Mouse (Mus musculus) forelimb bud, embryonic 11.5 days (tissue): ENCODE data around the gene C8g.
A peak's percentile ranks its signal among the peaks of the same experiment; 100 is the strongest.

Experiments used
- DNase-seq: peaks from one replicate; pipeline ENCODE4 v3.0.0-alpha.2; 2012; ENCODE audit warnings: low read depth, low spot score

The C8g gene

DNA sequence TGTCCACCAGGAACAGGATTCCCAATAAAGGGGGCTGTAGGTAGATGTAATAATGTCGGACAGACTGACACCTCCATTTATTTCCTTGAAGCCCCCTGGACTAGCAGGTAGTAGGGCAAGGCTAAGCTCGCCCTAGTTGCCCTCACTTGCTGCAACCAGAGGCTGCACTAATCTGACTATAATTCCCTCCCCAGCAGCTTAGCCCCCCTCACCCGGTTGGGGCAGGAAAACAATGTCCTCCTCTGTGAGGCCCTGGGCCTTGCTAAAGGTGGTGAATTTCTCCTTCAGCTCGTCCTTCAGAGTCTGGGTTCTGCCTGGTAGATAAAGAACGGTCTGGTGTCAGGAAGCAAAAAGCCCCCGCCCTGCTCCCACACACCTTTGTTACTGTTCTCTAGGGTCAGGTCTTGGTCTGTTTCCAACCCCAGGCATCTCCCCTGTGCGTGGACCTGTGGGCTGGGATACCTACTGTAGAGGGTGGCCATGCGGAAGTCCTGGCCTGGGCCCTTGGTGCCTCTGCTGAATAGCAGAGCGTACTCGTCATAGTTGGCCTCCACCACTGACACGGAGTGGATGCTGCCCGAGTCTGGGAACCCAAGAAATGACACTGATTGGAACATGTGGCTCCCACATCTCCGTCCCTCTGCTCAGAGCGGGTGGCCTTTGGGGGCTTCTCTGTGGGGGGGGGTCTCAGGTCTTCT is 33.8 kb downstream of the C8g start:
- DNase-seq, result no peak

DNA sequence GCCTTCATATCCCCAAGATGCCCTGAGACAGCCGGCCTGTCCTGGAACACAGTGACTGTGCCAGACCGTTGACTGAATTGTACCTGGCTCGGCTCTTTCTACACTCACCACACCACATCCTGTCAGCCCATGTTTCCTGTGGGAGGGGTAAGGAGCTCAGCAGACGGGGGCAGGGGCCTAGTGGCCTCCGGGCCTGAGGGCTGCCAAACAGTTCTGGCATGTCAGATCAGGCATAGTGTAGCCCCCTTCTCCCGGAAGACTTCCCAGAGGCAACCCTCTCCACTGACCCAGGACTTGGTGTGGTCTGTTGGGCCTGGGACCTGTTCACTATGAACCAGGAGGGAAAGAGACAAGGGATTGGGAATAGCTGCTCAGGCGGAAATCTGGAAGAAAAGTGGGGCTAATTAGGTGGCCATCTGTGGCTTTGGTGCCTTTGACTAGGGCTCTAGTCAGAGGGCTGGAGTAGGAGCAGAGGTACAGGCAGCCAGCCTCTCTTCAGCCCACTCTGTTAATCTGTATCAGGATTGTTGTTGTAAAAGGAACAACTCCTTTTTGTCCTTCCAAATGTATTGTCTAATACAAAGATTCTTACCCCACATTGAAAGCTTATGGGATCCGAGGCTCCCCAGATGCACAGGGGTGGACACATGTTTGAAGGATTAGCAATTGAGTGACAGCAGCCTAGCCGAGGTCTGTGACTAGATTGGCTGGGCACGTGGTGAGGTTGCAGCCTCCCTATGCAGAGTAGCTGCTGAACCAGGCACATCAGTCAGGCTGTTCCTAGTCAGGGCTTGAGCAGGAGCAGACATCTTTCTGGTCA is 35.5 kb downstream of the C8g start:
- no peak for DNase-seq

DNA sequence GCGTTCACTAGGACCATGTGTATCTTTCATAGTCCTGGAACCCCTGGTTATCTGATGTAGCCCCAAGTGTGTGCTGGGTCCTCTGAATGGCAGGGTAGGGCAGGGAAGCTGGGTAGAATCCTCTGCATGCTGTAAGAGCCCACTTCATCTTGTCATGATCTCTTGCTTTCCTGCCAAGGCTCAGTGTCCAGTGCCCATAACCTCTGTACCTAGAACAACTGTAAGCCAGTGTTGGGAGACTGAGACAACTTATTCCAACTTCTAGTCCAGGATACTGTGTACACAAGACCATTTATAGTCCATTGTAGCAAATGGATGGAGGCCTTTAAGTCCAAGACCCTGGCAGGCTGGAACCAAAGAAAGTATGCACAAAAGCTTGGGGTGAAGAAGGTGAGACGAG is 36.3 kb downstream of the C8g start:
- no peak for DNase-seq

DNA sequence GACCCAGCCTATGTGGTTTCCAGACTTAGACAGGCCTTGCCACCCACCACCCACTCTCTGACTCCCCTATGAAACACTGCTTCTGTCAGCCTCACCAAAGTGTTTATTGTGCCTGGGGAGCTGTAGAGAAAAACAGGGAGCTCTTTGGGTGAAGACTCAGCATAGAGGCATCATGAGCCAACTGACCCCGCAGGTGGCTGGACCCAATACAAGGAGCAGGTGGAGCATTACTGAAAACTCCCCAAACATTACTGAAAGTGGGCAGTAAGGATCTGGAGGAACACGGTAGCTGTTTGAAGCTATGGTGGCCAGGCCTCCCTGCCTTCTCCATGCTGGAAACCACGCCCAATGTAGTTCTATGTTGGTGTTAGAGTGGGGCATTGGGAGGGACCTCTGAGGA is 37.9 kb downstream of the C8g start:
- DNase-seq, result no peak

DNA sequence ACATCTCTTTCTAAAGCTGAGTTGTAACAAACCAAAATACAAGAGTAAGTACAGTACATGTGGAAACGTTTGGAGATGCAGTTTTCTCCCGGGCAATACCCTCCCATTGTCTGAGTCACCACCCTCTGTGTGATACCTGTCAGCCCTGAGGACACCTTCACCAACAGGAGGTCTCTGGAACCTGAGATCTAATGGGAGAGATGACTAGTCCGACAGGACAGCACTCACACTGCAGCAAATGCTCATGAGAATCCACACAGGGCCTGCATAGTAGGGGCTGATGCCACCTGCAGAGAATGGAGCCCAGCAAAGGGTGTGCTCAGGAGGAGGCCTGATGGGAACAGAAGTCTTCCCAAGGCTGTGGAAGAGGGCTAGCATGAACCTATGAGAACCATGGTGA is 40.1 kb downstream of the C8g start:
- DNase-seq, result no peak

DNA sequence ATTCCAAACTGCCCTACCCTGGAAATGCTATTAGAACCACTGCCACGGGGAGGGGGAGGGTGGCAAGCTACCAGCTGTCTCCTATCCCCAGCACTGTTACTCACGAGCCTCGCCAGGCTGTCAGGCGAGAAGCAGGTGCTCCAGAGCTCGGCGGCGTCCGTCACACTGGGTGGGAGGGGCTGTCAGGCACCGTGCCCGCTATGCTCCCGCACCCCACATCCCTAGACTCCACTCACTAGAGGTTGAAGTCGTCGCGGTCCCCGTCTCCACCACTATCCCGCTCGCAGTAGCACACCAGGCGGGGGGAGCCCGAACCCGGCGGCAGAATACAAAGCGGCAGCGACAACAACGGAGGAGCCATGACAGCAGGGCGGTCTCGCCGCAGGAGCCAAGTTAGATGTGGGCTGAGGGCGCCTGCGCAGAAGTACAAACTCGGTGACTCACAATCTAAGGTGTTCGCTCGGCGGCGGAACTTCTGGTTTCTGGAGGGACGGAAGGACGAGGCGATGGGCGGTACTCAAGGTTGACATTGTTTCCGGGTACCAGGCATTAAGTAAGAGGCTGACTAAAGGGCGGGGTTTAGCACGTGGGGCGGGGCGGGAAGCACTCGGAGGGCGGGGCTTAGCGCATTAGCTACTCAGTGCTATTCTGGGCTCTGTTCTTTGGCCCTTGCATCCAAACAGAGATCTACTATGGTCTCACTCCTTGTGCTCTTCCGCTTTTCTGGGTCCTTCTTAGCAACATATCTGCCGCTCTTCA is 40.8 kb downstream of the C8g start, which contains the start of gene Paxx:
Gene Paxx, minus strand, starts transcription at position 544 of the 759 bp plus-strand sequence.
- peak; percentile 91 for DNase-seq

DNA sequence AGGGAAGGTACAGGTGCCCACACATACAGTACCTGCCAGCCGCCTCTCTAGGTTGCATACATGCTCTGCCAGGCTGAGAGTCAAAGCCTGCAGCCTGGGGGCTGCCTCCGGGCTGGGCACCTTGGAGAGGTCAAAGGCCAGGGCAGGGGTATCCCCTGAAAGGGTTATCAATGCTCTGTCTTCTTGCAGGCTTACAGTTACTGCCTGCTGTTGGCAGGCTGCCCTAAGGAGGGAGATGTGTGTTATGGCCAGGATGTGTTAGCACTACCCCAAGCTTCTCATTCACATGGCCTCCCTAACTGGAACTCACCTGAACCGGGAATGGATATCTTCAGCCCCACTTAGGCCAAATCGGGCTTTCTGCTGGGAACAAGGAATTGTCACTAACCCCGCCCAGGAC is 41.4 kb downstream of the C8g start:
- no peak for DNase-seq

DNA sequence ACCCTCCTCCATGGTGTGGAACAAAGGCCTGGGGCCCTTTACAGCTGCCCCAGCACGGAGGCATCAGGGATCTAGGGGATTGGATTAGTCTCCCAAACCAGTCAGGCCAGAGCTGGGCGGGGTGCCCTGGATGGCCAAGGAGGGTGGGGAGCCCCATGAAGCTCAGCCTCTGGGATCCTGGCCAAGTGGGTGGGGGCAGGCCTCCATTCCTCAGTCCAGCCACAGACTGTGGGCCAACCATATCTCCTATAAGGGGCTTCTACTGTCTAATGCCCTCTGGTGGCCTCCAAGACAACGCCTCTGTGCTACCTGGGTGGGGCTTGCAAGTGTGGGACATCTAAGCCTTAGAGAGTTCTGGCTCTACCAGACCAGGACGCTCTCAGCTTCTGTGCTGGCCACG is 42.6 kb downstream of the C8g start:
- no peak for DNase-seq

DNA sequence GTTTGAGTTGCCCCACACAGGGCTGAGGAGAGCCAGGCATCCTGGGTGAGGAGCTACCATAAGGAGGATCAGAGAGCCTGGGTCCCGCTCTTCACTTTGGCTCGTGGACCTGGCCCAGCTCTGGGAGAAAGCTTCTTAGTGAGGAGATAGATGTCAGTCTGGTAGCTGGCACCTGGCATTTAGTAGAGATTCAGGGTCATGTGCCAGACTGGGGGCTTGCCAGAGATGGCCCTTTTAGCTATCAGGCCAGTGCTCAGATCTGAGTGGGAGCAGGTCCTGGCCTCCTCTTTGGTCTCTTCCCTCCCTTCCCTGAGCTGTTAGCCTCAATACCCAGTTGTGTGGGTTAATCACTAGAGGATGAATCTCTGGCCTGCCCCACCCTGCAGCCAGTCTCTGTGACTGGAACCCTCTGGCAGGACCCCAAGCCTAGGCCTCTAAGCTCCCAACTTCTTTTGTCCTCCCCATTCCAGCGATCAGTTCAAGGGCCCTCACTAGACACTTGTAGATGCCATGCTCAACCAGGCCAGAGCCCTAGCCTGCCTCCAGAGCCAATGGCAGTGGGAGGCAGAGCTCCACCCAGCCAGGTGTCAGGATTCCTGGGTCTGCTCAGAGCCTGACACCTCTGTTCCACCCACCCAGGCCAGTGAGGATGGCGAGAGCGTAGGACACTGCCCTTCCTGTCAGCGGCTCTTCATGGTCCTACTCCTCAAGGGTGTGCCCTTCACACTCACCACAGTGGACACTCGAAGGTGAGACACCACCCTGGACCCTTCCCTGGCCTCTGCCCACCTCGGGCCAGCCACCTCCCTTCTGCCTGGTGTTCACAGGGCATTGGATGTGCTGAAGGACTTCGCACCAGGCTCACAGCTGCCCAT is 44.3 kb downstream of the C8g start:
- DNase-seq, result no peak

DNA sequence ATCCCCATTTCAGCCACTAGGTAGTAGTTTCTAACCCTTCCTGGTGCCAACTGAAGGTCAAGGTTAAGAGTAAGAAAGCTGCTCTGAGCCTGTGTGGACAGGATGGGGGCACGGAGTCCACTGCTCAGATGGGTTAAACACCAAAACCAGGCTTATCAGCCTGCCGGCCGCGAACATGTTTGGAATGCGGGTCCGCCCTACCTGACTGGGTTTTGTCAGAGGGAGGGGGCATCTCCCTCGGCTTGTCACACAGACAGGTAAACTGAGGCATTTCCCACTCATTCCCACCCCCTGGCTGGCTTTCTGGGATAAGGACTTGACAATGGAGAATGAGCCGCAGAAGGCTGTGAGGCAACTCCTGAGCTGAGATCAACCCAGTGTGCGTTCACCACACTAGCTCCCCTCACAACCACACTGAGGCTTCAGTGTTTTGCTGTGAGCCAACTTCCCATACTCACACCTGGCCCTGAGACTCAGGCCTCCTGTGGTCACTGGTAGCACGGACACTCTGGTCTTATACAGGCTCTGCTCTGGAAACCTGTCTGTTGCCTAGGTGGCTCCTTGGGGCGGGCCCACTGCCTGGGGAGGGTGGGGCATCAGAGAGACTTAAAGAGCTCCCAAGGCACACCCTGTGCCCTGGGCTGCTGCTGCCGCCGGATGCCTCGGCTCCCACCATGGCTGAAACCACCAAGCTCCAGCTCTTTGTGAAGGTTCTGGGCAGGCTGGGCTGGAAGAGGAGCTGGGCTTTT is 45.1 kb downstream of the C8g start, which contains the start of gene Clic3:
Gene Clic3, plus strand, starts transcription at position 634 of the 749 bp plus-strand sequence.
- DNase-seq, result no peak

DNA sequence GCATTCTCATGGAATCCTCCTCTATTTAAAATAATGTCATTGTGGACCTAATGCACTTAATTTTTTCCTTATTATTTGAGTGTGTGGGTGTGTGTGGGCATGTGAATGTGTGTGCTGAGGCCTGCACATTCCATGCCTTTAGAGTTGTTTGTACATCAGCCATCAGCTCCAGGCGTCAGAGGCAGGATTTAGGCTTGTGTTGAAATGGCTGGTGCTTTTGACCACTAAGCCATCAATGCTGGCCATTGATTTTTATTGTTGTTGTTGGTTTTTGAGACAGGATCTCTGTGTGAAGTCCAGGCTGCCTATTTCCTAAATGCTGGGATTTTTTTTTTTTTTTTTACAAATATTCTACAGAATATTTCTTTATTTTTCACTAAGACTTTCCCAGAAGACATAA is 48.6 kb downstream of the C8g start:
- no peak for DNase-seq

DNA sequence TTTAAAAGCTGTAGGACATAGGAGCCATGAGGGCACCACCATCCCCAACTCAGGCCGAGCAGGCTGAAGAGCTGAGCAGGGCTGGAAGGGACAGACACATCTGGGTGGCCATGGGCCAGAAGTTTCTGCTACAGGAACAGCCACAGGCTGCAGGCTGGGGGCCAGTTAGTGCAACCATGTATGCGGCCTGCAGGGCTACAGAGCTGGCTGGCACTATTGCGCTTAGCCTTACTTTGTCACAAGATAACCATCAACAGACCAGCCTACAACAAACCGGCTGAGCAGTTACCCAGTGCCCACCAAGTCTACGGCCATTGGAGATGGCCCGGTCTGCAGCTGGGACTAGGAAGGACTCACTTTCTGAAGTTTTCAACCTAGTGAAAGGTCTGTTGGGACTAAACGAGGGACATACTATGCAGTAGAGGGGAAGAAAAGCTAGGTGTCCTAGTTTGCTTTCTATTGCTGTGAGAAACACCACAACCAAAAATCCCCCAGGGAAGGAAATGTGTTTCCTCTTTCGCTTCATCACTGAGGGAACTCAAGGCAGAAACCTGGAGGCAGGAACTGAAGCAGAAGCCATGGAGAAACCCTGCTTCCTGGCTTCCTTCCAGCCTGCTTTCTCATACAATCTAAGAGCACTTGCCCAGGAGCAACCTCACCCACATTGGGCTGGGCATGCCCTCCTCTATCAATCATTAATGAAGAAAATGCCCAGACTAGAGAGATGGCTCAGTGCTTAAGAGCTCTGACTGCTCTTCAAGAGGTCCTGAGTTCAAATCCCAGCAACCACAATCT is 50.5 kb downstream of the C8g start:
- no peak for DNase-seq
